Mouse (Mus musculus) forebrain, embryonic 11.5 days (tissue): ENCODE data around the gene Scamp5. TPM values are rescaled to one million over a fixed set of nuclear protein-coding genes. Genes with fewer than 3 reads are reported as not detected.
A peak's percentile ranks its signal among the peaks of the same experiment; 100 is the strongest.

Source experiments
- ATAC-seq: fragments of 200-750 bp; cut with Nextera tagmentation; replicated peaks from 2 replicates; pipeline ENCODE4 v1.8.0; 2017; ENCODE audit warnings: moderate TSS enrichment; ENCODE audit not compliant: low FRiP score
- DNase-seq: peaks from one replicate; pipeline ENCODE4 v3.0.0-alpha.2; 2017; ENCODE audit warnings: low spot score
- H3K27ac ChIP-seq: fragments of 300-500 bp; sonication (generic); 2 replicates; pipeline ENCODE4 v1.5.1; 2014; ENCODE audit warnings: low read depth, low read length
- H3K27me3 ChIP-seq: fragments of 300-500 bp; sonication (generic); 2 replicates; pipeline ENCODE4 v1.6.1; 2014; ENCODE audit warnings: mild to moderate bottlenecking, low read length, mixed read lengths; ENCODE audit not compliant: control insufficient read depth, insufficient read depth
- H3K36me3 ChIP-seq: fragments of 300-500 bp; sonication (generic); 2 replicates; pipeline ENCODE4 v1.6.1; 2014; ENCODE audit warnings: mild to moderate bottlenecking, low read length, moderate library complexity, mixed read lengths; ENCODE audit not compliant: control insufficient read depth, insufficient read depth
- H3K4me1 ChIP-seq: fragments of 300-500 bp; sonication (generic); replicated peaks from 2 replicates; pipeline ENCODE4 v1.6.1; 2014; ENCODE audit warnings: low read length, mixed read lengths; ENCODE audit not compliant: control insufficient read depth, insufficient read depth
- H3K4me2 ChIP-seq: fragments of 300-500 bp; sonication (generic); 2 replicates; pipeline ENCODE4 v1.6.1; 2014; ENCODE audit warnings: low read depth, mild to moderate bottlenecking, low read length, moderate library complexity, mixed read lengths; ENCODE audit not compliant: severe bottlenecking
- H3K4me3 ChIP-seq: fragments of 300-500 bp; sonication (generic); 2 replicates; pipeline ENCODE4 v1.5.1; 2014; ENCODE audit warnings: low read depth, low read length
- H3K9ac ChIP-seq: fragments of 300-500 bp; sonication (generic); 2 replicates; pipeline ENCODE4 v1.6.1; 2014; ENCODE audit warnings: low read length
- H3K9me3 ChIP-seq: fragments of 300-500 bp; sonication (generic); 2 replicates; pipeline ENCODE4 v1.6.1; 2016; ENCODE audit warnings: low read length, mixed read lengths; ENCODE audit not compliant: control insufficient read depth
- WGBS: fragments of 180-500 bp; shearing (Covaris S2); extraction: QIAGEN DNeasy Blood & Tissue Kit; methylation state at CpG from one replicate; pipeline ENCODE4 v1.1.7; 2014; 5-methylcytosine and 5-hydroxymethylcytosine counted together
- polyA plus RNA-seq: library from polyadenylated mRNA; unstranded; fragments of >200 nt; fragmentation: Nextera tagmentation; extraction: Ambion mirVana; gene quantifications from 2 replicates; pipeline ENCODE4 v1.2.1, GENCODE M21; 2014

Scamp5 gene
- polyA plus RNA-seq, 1 experiment from 2014 or later: 15.5 TPM

DNA sequence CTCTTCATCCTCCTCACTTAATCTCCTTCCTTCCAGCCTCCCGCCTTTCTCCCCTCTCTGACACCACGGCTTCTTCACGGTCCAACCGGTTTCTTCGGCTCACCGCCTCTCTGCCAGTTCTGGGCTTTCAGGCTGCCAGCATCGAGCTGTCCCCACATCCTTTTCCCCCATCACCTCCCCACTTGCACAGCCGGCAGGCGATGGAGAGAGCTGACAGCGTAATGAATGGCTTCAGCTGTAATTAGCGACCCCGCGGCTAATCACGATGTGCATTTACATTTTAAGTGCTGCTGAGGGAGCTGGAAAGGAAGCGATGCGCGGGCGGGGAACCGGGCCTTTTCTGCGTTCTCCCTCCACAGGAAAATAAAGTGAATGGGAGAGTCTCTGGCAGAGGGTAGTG lies 34.0 kb upstream of the Scamp5 start:
- peak; percentile 63 for ATAC-seq
- peak overlapping the region; percentile 33; the same call in 1 of the 2 replicates for H3K27ac ChIP-seq
- peak overlapping the region; percentile 11; the same call in 1 of the 2 replicates for H3K4me3 ChIP-seq
- WGBS: under 1% methylated on average over 20 of the region's 20 CpGs
- H3K4me2 ChIP-seq: peak overlapping the region; percentile 30
- no peaks in the 10 kb centered on the region for H3K9me3 ChIP-seq
- H3K27me3 ChIP-seq: peaks cover 69% of the 10 kb centered on the region
- H3K9ac ChIP-seq: peak overlapping the region; percentile 17; the same call in 1 of the 2 replicates
- no peaks in the 10 kb centered on the region for H3K36me3 ChIP-seq
- peak; percentile 80 for DNase-seq
- H3K4me1 ChIP-seq: peaks cover 34% of the 10 kb centered on the region

DNA sequence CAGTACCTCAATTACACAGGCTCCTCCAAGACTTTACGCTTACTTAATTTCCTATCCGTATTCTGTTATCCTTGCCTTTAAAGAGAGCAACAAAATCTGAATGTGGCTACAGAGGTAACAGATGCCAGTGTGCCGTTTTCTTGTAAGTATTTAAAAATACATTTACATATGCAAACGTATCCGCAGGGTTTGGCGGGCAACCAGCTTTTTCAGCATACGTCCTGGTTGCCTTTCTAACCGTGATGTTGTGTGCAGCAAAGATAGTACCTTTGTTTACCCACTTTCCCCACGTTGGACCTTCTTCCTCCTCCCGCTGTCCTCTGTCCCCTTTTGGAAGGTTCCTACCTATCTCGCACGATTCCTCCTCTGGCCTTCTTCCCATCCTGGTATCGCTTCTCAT lies 33.6 kb upstream of the Scamp5 start:
- ATAC-seq (no peak), DNase-seq (no peak)
- H3K36me3 ChIP-seq: no peaks in the 10 kb centered on the region
- H3K4me2 ChIP-seq: peak overlapping the region; percentile 30
- H3K4me1 ChIP-seq: peaks cover 34% of the 10 kb centered on the region
- H3K9me3 ChIP-seq: no peaks in the 10 kb centered on the region
- peaks cover 67% of the 10 kb centered on the region for H3K27me3 ChIP-seq
- H3K4me3 ChIP-seq: peak overlapping the region; percentile 11; the same call in 1 of the 2 replicates
- 3% methylated on average over 13 of the region's 13 CpGs for WGBS
- H3K27ac ChIP-seq: peak overlapping the region; percentile 33; the same call in 1 of the 2 replicates
- H3K9ac ChIP-seq: peak overlapping the region; percentile 17; the same call in 1 of the 2 replicates

DNA sequence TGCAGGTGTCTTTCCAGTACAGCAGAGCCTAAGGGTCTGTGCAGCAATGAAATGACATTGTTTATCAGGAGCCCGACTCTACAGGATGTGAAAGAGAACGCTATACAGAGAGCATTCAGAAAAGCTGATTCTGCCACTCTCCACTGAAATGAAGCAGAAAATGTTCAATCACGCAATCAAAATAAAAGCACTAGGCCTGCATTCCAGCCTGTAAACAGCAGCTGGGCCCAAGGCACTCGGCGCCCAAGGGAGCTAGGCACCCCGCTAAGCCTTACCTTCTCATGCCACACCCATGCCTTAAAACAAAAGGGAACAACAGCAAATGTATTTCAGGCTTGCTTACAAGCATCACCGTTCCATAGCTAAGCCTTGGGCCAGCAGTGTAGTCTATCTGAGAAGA lies 30.7 kb upstream of the Scamp5 start:
- peaks cover 38% of the 10 kb centered on the region for H3K27me3 ChIP-seq
- ATAC-seq: no peak
- no peak for DNase-seq
- H3K9ac ChIP-seq: no peak overlapping the region
- 49% methylated on average over 7 of the region's 7 CpGs for WGBS
- H3K4me3 ChIP-seq: no peak overlapping the region
- H3K36me3 ChIP-seq: no peaks in the 10 kb centered on the region
- H3K4me2 ChIP-seq: no peak overlapping the region
- no peaks in the 10 kb centered on the region for H3K9me3 ChIP-seq
- H3K4me1 ChIP-seq: peaks cover 20% of the 10 kb centered on the region
- no peak overlapping the region for H3K27ac ChIP-seq

DNA sequence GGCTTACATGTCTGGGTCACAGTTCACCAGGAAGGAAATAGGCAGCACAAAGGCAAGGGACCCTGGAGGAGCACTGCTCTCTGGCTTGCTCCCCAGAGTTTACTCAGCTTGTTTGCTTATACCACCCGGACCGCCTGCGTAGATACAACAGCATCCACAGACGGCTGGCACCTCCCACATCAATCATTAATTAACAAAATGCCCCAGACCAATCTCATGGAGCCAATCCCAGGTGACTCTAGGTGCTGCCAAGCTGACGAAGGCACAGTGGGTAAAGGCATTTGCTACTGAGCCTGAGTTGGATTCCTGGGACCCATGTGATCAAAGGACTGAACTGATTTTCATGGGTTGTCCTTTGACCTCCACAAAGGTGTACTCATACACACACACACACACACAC lies 29.4 kb upstream of the Scamp5 start:
- Histone ChIP-seq H3K9me3 (no peaks in the 10 kb centered on the region), H3K4me3 (no peak overlapping the region), H3K4me2 (no peak overlapping the region), H3K4me1 (peaks cover 9% of the 10 kb centered on the region), H3K36me3 (no peaks in the 10 kb centered on the region), H3K27ac (no peak overlapping the region), H3K9ac (no peak overlapping the region), H3K27me3 (peaks cover 25% of the 10 kb centered on the region)
- WGBS: 83% methylated on average over 5 of the region's 5 CpGs
- DNase-seq: no peak
- no peak for ATAC-seq

DNA sequence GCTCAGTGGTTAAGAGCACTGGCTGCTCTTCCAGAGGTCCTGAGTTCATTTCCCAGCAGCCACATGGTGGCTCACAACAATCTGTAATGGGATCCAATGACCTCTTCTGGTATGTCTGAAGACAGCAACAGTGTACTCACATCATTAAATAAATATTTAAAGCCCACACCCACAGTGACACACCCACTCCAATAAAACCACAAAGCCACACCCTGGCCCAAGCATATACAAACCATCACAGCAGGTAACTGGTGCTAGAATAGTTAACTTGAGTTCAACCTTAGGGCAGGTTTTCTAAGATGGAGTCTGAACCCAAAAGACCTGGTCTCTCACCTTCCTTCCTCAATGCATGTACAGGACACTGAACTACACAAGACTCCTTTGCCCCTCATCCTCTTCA lies 27.1 kb upstream of the Scamp5 start:
- Histone ChIP-seq H3K9ac (no peak overlapping the region), H3K9me3 (no peaks in the 10 kb centered on the region), H3K27ac (no peak overlapping the region), H3K27me3 (peaks cover 4% of the 10 kb centered on the region), H3K36me3 (no peaks in the 10 kb centered on the region), H3K4me3 (no peak overlapping the region), H3K4me2 (no peak overlapping the region), H3K4me1 (no peaks in the 10 kb centered on the region)
- DNase-seq (no peak), ATAC-seq (no peak)

DNA sequence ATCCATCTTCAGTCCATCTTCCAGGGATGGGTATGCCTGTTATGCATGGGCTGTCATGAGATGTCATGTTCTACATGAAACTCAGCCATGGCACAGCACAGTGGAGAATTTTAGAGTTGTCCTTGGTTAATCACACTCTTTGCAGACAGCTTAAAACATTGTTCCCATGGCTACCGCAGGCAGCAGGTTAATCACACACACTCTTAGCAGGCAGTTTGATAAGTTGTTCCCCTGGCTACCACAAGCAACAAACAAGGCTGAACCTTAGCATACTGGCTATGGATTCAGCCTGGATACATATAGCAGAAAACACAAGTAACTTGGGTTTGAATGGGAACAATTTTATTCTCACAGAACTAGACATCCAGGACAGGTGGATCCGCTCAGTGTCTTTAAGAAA lies 25.7 kb upstream of the Scamp5 start:
- Histone ChIP-seq H3K9ac (no peak overlapping the region), H3K4me1 (no peaks in the 10 kb centered on the region), H3K4me3 (no peak overlapping the region), H3K27me3 (no peaks in the 10 kb centered on the region), H3K9me3 (no peaks in the 10 kb centered on the region), H3K36me3 (no peaks in the 10 kb centered on the region), H3K4me2 (no peak overlapping the region), H3K27ac (no peak overlapping the region)
- DNase-seq (no peak), ATAC-seq (no peak)
- WGBS: 86% methylated on average over 2 of the region's 2 CpGs

DNA sequence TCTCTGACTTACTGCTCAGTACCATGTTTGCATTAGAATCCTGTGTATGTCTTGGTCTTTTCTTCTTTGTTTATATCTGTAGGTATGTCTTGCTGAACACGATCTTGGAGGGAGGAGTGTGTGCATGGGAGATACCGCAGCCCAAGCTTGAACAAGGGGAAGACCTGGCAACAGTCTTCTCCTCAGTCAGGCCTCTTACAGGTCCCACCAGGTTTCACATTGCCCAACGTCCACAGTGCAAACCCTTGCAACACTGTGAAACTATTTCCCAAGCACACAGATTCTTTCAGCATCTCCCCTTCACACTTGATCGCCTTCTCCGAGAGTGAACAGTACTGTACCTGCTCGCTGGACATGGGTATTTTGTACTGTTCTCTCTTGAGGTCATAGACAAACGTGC lies 19.9 kb upstream of the Scamp5 start:
- Histone ChIP-seq H3K4me2 (no peak overlapping the region), H3K36me3 (no peaks in the 10 kb centered on the region), H3K9ac (no peak overlapping the region), H3K4me1 (no peaks in the 10 kb centered on the region), H3K9me3 (no peaks in the 10 kb centered on the region), H3K27ac (no peak overlapping the region), H3K4me3 (no peak overlapping the region), H3K27me3 (no peaks in the 10 kb centered on the region)
- DNase-seq: no peak
- no peak for ATAC-seq
- 79% methylated on average over 7 of the region's 7 CpGs for WGBS

DNA sequence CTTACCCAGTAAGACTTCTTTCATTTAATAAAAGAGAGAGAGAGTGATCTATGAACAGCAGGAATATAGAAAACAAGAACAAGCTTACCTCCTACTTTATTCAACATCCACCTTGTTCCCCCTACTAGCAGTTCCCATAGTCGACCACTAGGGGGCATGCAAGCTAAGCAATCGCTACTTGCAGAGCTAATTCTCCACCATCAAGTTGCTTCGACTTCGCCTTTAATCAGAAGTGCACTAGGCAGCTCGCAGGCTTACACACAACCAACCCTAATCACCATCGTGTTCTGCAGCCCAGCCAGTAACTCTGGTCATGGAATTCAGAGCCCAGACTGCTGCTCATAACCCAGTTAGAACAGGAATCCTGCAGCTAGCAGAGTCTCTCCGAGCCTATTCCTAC lies 17.9 kb upstream of the Scamp5 start:
- peak; percentile 88 for DNase-seq
- 19% methylated on average over 7 of the region's 7 CpGs for WGBS
- Histone ChIP-seq H3K9ac (no peak overlapping the region; the same call in 1 of the 2 replicates), H3K27me3 (no peaks in the 10 kb centered on the region), H3K4me3 (no peak overlapping the region), H3K4me2 (no peak overlapping the region), H3K27ac (no peak overlapping the region), H3K9me3 (no peaks in the 10 kb centered on the region), H3K36me3 (no peaks in the 10 kb centered on the region), H3K4me1 (no peaks in the 10 kb centered on the region)
- ATAC-seq: no peak; the same call in 1 of the 2 replicates

DNA sequence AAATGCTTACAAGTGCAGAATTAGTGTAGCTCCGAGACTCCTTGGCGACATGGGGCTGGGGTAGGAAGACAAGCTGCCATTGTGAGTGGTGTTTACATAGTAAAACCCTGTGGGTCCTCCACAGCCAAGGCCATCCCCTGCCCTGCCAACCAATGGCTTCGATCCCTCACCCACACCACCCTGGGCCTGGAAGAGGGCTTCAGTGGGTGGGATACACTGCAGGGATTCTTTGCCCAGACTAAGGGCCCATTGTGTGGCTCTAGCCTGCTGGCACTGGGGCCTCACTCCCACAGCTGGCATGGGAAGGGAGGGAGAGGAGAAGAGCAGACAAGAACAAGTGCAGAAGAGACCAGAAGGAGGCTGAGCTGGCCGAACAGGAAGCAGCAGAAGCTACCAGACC lies 1.1 kb upstream of the Scamp5 start:
- H3K27ac ChIP-seq: no peak overlapping the region
- DNase-seq (no peak), ATAC-seq (no peak)
- H3K27me3 ChIP-seq: no peaks in the 10 kb centered on the region
- 0 out of 2 replicates have a peak, but pooled peaks cover 2% of the 10 kb centered on the region for H3K4me1 ChIP-seq
- H3K4me3 ChIP-seq: no peak overlapping the region
- no peak overlapping the region for H3K9ac ChIP-seq
- WGBS: 68% methylated on average over 4 of the region's 4 CpGs
- H3K4me2 ChIP-seq: no peak overlapping the region
- no peaks in the 10 kb centered on the region for H3K9me3 ChIP-seq
- no peaks in the 10 kb centered on the region for H3K36me3 ChIP-seq
